Mouse (Mus musculus) intestine, embryonic 16.5 days (tissue): ENCODE data around the gene Hdac6. TPM values are rescaled to one million over a fixed set of nuclear protein-coding genes. Genes with fewer than 3 reads are reported as not detected.
A peak's percentile ranks its signal among the peaks of the same experiment; 100 is the strongest.

Experiments
- ATAC-seq: fragments of 200-750 bp; cut with Nextera tagmentation; 2 replicates; pipeline ENCODE4 v1.8.0; 2017; ENCODE audit warnings: moderate TSS enrichment, moderate library complexity
- H3K27ac ChIP-seq: fragments of 300-500 bp; sonication (generic); 2 replicates; pipeline ENCODE4 v1.5.1; 2014; ENCODE audit warnings: mild to moderate bottlenecking, low read length
- H3K27me3 ChIP-seq: fragments of 300-500 bp; sonication (generic); replicated peaks from 2 replicates; pipeline ENCODE4 v1.6.1; 2014; ENCODE audit warnings: low read length, control low read depth, mixed read lengths; ENCODE audit not compliant: control insufficient read depth, insufficient read depth
- H3K36me3 ChIP-seq: fragments of 300-500 bp; sonication (generic); 2 replicates; pipeline ENCODE4 v1.6.1; 2014; ENCODE audit warnings: low read length, control low read depth; ENCODE audit not compliant: control insufficient read depth, insufficient read depth
- H3K4me1 ChIP-seq: fragments of 300-500 bp; sonication (generic); 2 replicates; pipeline ENCODE4 v1.6.1; 2014; ENCODE audit warnings: low read length, control low read depth, mixed read lengths; ENCODE audit not compliant: control insufficient read depth, insufficient read depth
- H3K4me2 ChIP-seq: fragments of 300-500 bp; sonication (generic); 2 replicates; pipeline ENCODE4 v1.6.1; 2014; ENCODE audit warnings: low read depth, low read length, control low read depth
- H3K4me3 ChIP-seq: fragments of 300-500 bp; sonication (generic); 2 replicates; pipeline ENCODE4 v1.5.1; 2014; ENCODE audit warnings: mild to moderate bottlenecking, low read length
- H3K9ac ChIP-seq: fragments of 300-500 bp; sonication (generic); 2 replicates; pipeline ENCODE4 v1.6.1; 2014; ENCODE audit warnings: low read depth, low read length
- H3K9me3 ChIP-seq: fragments of 300-500 bp; sonication (generic); 2 replicates; pipeline ENCODE4 v1.6.1; 2016; ENCODE audit warnings: low read length, control low read depth; ENCODE audit not compliant: control insufficient read depth
- WGBS: fragments of 180-500 bp; shearing (Covaris S2); extraction: QIAGEN DNeasy Blood & Tissue Kit; methylation state at CpG from one replicate; pipeline ENCODE4 v1.1.7; 2014; 5-methylcytosine and 5-hydroxymethylcytosine counted together
- polyA plus RNA-seq: library from polyadenylated mRNA; unstranded; fragments of >200 nt; fragmentation: Nextera tagmentation; extraction: Ambion mirVana; gene quantifications from 2 replicates; pipeline ENCODE4 v1.2.1, GENCODE M21; 2015

The Hdac6 gene
- 16.8 and 17.3 TPM in 2 replicates for polyA plus RNA-seq

GRCm38 (mm10) chrX:7947108-7947899 lies at the start of gene Hdac6:
Gene Hdac6, minus strand, starts transcription at chrX:7947889.
- peak within 1 kb of the TSS; percentile 67 for H3K9ac ChIP-seq
- H3K27me3 ChIP-seq, result no peaks in the 10 kb centered on the region
- H3K36me3 ChIP-seq, result no peaks in the 10 kb centered on the region
- peak within 1 kb of the TSS; percentile 57 for H3K4me3 ChIP-seq
- H3K4me2 ChIP-seq, result peak within 1 kb of the TSS; percentile 59
- H3K4me1 ChIP-seq, result no peaks in the 10 kb centered on the region
- H3K9me3 ChIP-seq, result no peaks in the 10 kb centered on the region
- H3K27ac ChIP-seq, result no peak within 1 kb of the TSS
- ATAC-seq, result peak; percentile 54
- WGBS, result 18% methylated on average over 37 of the region's 37 CpGs

DNA sequence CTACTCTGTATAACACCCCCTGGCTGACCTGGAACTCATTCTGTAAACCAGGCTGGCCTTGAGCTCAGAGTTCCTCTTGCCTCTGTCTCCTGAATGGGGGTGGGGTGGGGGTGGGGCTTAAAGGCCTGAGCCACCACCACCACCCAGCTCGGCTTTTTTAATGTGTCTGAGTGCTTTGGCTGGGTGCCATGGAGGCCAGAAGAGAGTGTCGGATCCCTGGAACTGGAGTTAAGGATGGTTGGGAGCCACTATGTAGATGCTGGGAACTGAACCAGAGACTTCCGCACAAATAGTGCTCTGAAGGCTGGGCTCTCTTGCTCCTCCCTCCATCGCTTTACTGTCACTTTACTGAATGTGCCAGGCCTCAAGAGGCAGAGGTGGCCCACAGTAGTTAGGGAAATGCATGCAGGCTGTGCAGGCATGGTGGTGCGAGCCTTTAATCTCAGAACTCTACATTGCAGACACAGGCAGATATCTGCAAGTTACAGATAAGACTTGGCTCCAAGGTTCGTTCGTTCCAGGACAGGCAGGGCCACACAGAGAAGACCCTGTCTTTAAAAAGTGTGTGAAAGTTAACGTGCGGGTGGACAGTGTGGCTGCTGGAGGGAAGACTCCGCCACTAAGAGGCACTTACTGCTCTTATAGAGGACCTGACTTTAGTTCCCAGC lies 45.5 kb upstream of the Hdac6 start:
- Histone ChIP-seq H3K4me2 (no peak overlapping the region), H3K36me3 (no peaks in the 10 kb centered on the region), H3K27me3 (no peaks in the 10 kb centered on the region), H3K9ac (no peak overlapping the region), H3K27ac (no peak overlapping the region), H3K4me3 (no peak overlapping the region), H3K4me1 (no peaks in the 10 kb centered on the region), H3K9me3 (no peaks in the 10 kb centered on the region)
- 64% methylated on average over 10 of the region's 10 CpGs for WGBS
- ATAC-seq, result peak; percentile 53

- peak; percentile 79 for ATAC-seq
- H3K27ac ChIP-seq, result no peak overlapping the region
- no peak overlapping the region for H3K9ac ChIP-seq
- 51% methylated on average over 8 of the region's 8 CpGs for WGBS
- no peak overlapping the region for H3K4me2 ChIP-seq
- H3K9me3 ChIP-seq, result no peaks in the 10 kb centered on the region
- H3K4me3 ChIP-seq, result no peak overlapping the region
- H3K27me3 ChIP-seq, result no peaks in the 10 kb centered on the region
- H3K36me3 ChIP-seq, result no peaks in the 10 kb centered on the region
- H3K4me1 ChIP-seq, result no peaks in the 10 kb centered on the region
Observed at GRCm38 (mm10) chrX:7992379-7993067, 44.8 kb upstream of the Hdac6 start.

DNA sequence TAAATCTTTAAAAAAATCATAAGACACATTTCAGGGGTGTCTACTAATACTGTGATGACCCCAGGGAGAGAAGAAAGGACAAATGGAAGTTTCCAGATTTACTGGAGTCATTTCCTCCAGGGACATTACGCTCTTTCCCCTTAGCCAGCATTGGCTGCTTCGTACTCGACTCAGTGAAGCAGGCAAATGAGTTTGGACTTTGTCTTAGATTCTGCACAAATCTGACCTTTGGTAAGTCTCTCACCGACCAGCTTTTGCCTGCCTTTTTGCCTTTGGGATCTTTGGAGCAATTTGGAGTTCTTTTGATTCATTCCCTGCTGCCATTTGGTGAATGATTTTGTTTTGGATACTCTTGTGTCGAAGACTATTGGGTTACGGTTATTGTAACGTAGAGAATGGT lies 33.7 kb upstream of the Hdac6 start:
- Histone ChIP-seq H3K27ac (no peak overlapping the region), H3K36me3 (no peaks in the 10 kb centered on the region), H3K4me1 (no peaks in the 10 kb centered on the region), H3K4me3 (no peak overlapping the region), H3K9me3 (no peaks in the 10 kb centered on the region), H3K27me3 (no peaks in the 10 kb centered on the region), H3K4me2 (no peak overlapping the region), H3K9ac (no peak overlapping the region)
- WGBS, result 81% methylated on average over 7 of the region's 7 CpGs
- peak; percentile 50; the same call in 1 of the 2 replicates for ATAC-seq

DNA sequence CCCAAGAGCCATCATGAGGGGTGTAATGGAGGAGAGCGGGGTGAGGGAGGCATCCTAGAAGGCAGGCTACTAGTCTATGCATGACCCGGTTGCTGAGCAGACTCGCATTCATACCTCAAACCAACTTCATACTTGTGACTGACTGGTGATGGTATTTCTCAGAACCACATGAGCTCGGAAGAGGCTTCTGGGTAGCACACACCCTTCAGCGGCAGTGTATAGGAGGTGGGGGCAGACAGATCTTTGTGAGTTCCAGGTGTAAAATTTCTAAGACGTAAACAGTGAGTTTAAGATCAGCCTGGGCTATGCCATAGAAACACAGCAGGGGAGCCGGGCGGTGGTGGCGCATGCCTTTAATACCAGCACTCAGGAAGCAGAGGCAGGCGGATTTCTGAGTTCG lies 30.2 kb upstream of the Hdac6 start, which contains the start of gene Gata1:
Gene Gata1 (minus strand): TSS at position 180 of the 400 bp plus-strand sequence.
- Histone ChIP-seq H3K4me1 (no peaks in the 10 kb centered on the region), H3K4me2 (no peak within 1 kb of the TSS), H3K9ac (no peak within 1 kb of the TSS), H3K4me3 (no peak within 1 kb of the TSS), H3K27me3 (no peaks in the 10 kb centered on the region), H3K36me3 (no peaks in the 10 kb centered on the region), H3K9me3 (no peaks in the 10 kb centered on the region), H3K27ac (no peak within 1 kb of the TSS)
- 91% methylated on average over 11 of the region's 11 CpGs for WGBS
- no peak for ATAC-seq

DNA sequence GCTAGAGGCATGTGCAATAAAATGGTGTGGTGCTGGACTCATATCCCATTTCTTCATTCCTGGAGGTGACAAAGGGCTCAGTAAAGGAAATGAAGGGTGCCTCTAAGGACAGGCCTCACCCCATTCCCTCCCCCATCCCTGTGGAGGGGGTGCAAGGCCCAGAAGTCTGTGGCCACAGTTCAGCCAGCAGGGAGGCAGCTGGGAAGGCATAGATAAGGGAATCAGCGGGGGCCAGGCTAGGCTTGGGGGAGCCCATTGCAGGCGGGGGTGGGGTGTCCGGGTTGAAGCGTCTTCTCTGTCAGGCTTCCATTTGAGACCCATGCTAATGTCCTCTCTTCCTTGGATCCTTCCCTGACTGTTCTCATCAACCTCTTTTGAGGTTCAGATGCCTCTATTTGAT lies 23.6 kb upstream of the Hdac6 start:
- no peak overlapping the region for H3K9ac ChIP-seq
- H3K4me3 ChIP-seq, result no peak overlapping the region
- H3K4me2 ChIP-seq, result no peak overlapping the region
- H3K4me1 ChIP-seq, result no peaks in the 10 kb centered on the region
- H3K9me3 ChIP-seq, result no peaks in the 10 kb centered on the region
- no peaks in the 10 kb centered on the region for H3K36me3 ChIP-seq
- H3K27ac ChIP-seq, result no peak overlapping the region
- 67% methylated on average over 4 of the region's 4 CpGs for WGBS
- peak; percentile 64 for ATAC-seq
- H3K27me3 ChIP-seq, result no peaks in the 10 kb centered on the region

DNA sequence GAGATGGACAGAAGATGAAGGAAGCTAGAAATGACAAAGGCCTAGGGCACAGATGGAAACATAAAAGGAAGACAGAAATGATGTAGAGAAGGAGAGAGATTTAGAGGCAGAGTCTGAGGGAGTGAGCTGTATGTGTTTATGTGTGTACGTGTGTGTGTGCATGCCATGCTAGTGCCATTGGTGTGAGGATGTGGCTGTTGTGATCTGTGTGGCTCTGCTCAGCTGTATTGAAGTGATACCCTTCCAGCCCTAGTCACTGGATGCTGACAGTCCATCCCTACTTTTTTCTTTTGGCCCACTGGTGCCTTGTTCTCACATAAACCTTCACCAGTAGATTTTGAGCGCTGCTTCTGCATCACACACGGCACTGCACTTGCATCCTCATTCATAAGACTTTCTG lies 21.2 kb upstream of the Hdac6 start:
- H3K4me3 ChIP-seq, result no peak overlapping the region
- ATAC-seq, result no peak
- WGBS, result 79% methylated on average over 3 of the region's 3 CpGs

DNA sequence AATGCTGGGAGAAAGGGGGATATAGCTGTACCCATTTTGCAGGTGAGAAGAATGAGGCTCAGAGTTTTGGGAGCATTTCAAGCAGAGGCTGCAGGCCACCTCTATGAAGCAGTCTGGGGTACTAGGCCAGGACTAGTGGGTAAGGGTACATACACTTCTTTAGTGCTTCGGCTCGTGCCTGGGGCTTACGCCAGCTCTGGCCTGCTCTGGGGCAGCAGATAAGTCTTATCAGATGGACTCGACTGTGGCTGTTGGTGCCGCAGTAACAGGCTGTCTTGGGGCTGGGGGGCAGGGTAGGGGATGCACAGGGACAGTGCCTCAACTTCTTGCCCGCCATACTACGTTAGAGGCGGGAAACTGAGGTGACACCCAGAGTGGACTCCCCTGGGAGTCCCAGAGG lies 20.5 kb upstream of the Hdac6 start:
- no peaks in the 10 kb centered on the region for H3K36me3 ChIP-seq
- WGBS, result 82% methylated on average over 8 of the region's 8 CpGs
- ATAC-seq, result no peak
- no peak overlapping the region for H3K4me3 ChIP-seq
- H3K27ac ChIP-seq, result no peak overlapping the region
- no peak overlapping the region for H3K4me2 ChIP-seq
- no peak overlapping the region for H3K9ac ChIP-seq
- no peaks in the 10 kb centered on the region for H3K9me3 ChIP-seq
- H3K27me3 ChIP-seq, result no peaks in the 10 kb centered on the region
- no peaks in the 10 kb centered on the region for H3K4me1 ChIP-seq

More for the DNA sequence above, 21.2 kb upstream of the Hdac6 start:
- no peak overlapping the region for H3K9ac ChIP-seq
- H3K4me1 ChIP-seq, result no peaks in the 10 kb centered on the region
- no peaks in the 10 kb centered on the region for H3K9me3 ChIP-seq
- no peak overlapping the region for H3K4me2 ChIP-seq
- no peak overlapping the region for H3K27ac ChIP-seq
- H3K36me3 ChIP-seq, result no peaks in the 10 kb centered on the region
- no peaks in the 10 kb centered on the region for H3K27me3 ChIP-seq

- no peaks in the 10 kb centered on the region for H3K9me3 ChIP-seq
- whole genome bisulfite sequencing, result 76% methylated on average over 8 of the region's 9 CpGs
- no peaks in the 10 kb centered on the region for H3K36me3 ChIP-seq
- H3K4me1 ChIP-seq, result no peaks in the 10 kb centered on the region
- peak; percentile 63; the same call in 1 of the 2 replicates for ATAC-seq
- no peak overlapping the region for H3K27ac ChIP-seq
- no peak overlapping the region for H3K4me2 ChIP-seq
- no peak overlapping the region for H3K9ac ChIP-seq
- H3K4me3 ChIP-seq, result no peak overlapping the region
- H3K27me3 ChIP-seq, result no peaks in the 10 kb centered on the region
Observed at GRCm38 (mm10) chrX:7967596-7968201, 20.0 kb upstream of the Hdac6 start.
